15 mouse cellular contexts compared by ENCODE assay signal in the genomic region with DNA sequence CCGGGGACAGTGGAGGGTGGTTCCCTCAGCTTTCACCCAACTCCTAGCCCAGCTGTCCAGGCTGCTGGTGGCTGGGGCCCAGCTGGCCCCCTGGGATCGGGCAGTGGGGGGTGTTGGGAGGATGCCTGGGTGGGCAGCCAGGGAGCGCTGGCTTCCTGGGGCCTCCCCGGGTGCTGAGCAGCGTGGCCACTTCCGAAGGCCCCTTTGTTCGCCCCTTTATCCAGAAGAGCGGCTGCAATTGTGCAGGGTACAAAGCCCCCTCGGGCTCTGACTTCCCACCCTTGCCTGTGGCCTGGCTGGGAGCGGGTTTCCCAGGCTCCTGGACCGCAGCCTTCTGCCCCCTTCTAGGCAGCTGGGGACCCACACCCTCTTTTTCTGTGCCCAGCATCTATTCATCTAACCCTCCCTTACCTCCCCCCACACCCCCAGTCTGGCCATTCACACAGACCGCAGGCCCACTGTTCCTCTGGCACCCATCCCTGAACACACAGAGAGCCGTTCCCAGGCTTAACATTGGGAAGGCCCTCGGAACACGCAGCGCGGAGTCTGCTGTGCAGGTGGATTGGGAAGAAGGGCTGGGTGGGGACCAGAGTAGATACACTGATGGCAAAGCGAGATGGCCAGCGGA. TPM values are rescaled to one million over a fixed set of nuclear protein-coding genes. Genes with fewer than 3 reads are reported as not detected.
DNase-seq lines count a peak whose midpoint lies in the region; ATAC-seq lines count a peak whose summit lies in the region.
"Had no signal": no experiment of that assay in that cellular context is flagged by ENCODE, and none has a peak within 500 bp of the region (broad histone marks: within the 10 kb centered on the region; RNA-seq: fewer than 3 reads in every experiment).

No protein-coding gene starts in this region.

- no peak overlapping the region for H3K4me3 ChIP-seq in hindbrain, embryonic 15.5 days
- H3K4me3 ChIP-seq in neural tube, embryonic 14.5 days (ENCODE audit: low read depth, low read length) = no peak overlapping the region
- H3K4me3 ChIP-seq: heart, embryonic 10.5 days; liver, embryonic 13.5 days had no signal

- 21% methylated on average over 19 of the region's 19 CpGs for WGBS in hindbrain, embryonic 15.5 days
- WGBS in neural tube, embryonic 14.5 days = 22% methylated on average over 19 of the region's 19 CpGs

- peak overlapping the region; percentile 74 for H3K27ac ChIP-seq in hindbrain, embryonic 15.5 days (replicated peaks)
- peak overlapping the region; percentile 60 for H3K27ac ChIP-seq in neural tube, embryonic 14.5 days (ENCODE audit: low read depth, low read length)
- H3K27ac ChIP-seq: heart, embryonic 10.5 days; liver, embryonic 13.5 days; macrophage had no signal

- H3K4me2 ChIP-seq in hindbrain, embryonic 15.5 days = no peak overlapping the region
- no peak overlapping the region for H3K4me2 ChIP-seq in neural tube, embryonic 14.5 days (ENCODE audit: low read depth, low read length)
- H3K4me2 ChIP-seq: liver, embryonic 13.5 days had no signal

- no peaks in the 10 kb centered on the region for H3K36me3 ChIP-seq in hindbrain, embryonic 15.5 days
- H3K36me3 ChIP-seq in neural tube, embryonic 14.5 days (ENCODE audit: control insufficient read depth, insufficient read depth, low read length) = no peaks in the 10 kb centered on the region
- H3K36me3 ChIP-seq: heart, embryonic 10.5 days; liver, embryonic 13.5 days had no signal

- H3K27me3 ChIP-seq in hindbrain, embryonic 15.5 days = no peaks in the 10 kb centered on the region
- no peaks in the 10 kb centered on the region for H3K27me3 ChIP-seq in neural tube, embryonic 14.5 days (ENCODE audit: control insufficient read depth, insufficient read depth, low read length)

- DNase-seq in frontal cortex, postnatal 25 days (ENCODE audit: low spot score in 2 of 2) = no peak
- peak; percentile 86 to 87 for DNase-seq in right cerebral cortex, postnatal 10 days (ENCODE audit: low spot score in 2 of 2)
- no peak for DNase-seq in right cerebral cortex, postnatal 36 days (ENCODE audit: low spot score in 2 of 2)
- DNase-seq in ovary, postnatal 14 days (ENCODE audit: low spot score) = no peak
- DNase-seq in c-Kit-positive CD71-positive TER-119-positive erythroid progenitor cells, embryonic 14.5 days (ENCODE audit: low spot score) = no peak
- DNase-seq: adrenal gland, adult 2 months; B cell, adult 2 months; cerebellum, postnatal 25 days; liver, embryonic 13.5 days had no signal

- H3K9me3 ChIP-seq in hindbrain, embryonic 15.5 days = no peaks in the 10 kb centered on the region
- no peaks in the 10 kb centered on the region for H3K9me3 ChIP-seq in neural tube, embryonic 14.5 days (ENCODE audit: control insufficient read depth, low read length)
- H3K9me3 ChIP-seq: heart, embryonic 10.5 days; liver, embryonic 13.5 days had no signal

- H3K9ac ChIP-seq in hindbrain, embryonic 15.5 days = no peak overlapping the region
- no peak overlapping the region for H3K9ac ChIP-seq in neural tube, embryonic 14.5 days (replicated peaks; ENCODE audit: low read depth, low read length)
- H3K9ac ChIP-seq: liver, embryonic 13.5 days had no signal

- H3K4me1 ChIP-seq in hindbrain, embryonic 15.5 days (replicated peaks) = peaks cover 12% of the 10 kb centered on the region
- peaks cover 4% of the 10 kb centered on the region for H3K4me1 ChIP-seq in neural tube, embryonic 14.5 days (ENCODE audit: control insufficient read depth, insufficient read depth, low read length)
- H3K4me1 ChIP-seq: liver, embryonic 13.5 days had no signal

- ATAC-seq in frontal cortex, adult (ENCODE audit: low TSS enrichment) = peak; percentile 15; the same call in 1 of the 2 replicates
- peak; percentile 89 for ATAC-seq in hindbrain, embryonic 15.5 days (ENCODE audit: low FRiP score, low read depth)
- ATAC-seq in neural tube, embryonic 14.5 days (ENCODE audit: low read depth) = peak; percentile 93

RNA-seq across cellular contexts. Expression of a gene that starts 45.2 kb away (rescaled TPM):
- 4.0 and 5.1 TPM in 2 replicates for polyA plus RNA-seq in hindbrain, embryonic 15.5 days (2015; fragmentation: Nextera tagmentation; extraction: Ambion mirVana)
- 3.9 and 4.0 TPM in 2 replicates for polyA plus RNA-seq in neural tube, embryonic 14.5 days (2014; fragmentation: Nextera tagmentation; extraction: Ambion mirVana)
- polyA plus RNA-seq: heart, embryonic 10.5 days; macrophage; stomach, embryonic 14.5 days had no signal

Comparison
In these comparisons a context has a peak if more than half of its experiments do, and no peak if none do; other contexts are left out.
1. DNase-seq: peak in right cerebral cortex, postnatal 10 days (2 of 2); none in frontal cortex, postnatal 25 days (0 of 2), right cerebral cortex, postnatal 36 days (0 of 2), ovary, postnatal 14 days (single experiment) and c-Kit-positive CD71-positive TER-119-positive erythroid progenitor cells, embryonic 14.5 days (single experiment).
2. ATAC-seq: peak in every context shown above with its lines; median percentile 93 in neural tube, embryonic 14.5 days; 89 in hindbrain, embryonic 15.5 days; 15 in frontal cortex, adult.